Mouse (Mus musculus) G1E (cell line): ENCODE results near the gene Lmf2. TPM values are rescaled to one million over a fixed set of nuclear protein-coding genes. Genes with fewer than 3 reads are reported as not detected.

ENCODE experiments used
- ATAC-seq: 2 replicates; pipeline ENCODE4 v1.8.0; 2016; ENCODE audit warnings: mild to moderate bottlenecking; ENCODE audit not compliant: insufficient number of reproducible peaks, poor library complexity, low FRiP score, severe bottlenecking; ENCODE audit errors: extremely low read depth
- DNase-seq: peaks from one replicate; pipeline ENCODE4 v3.0.0; 2012; ENCODE audit warnings: low spot score
- H3K27me3 ChIP-seq: 2 replicates; pipeline ENCODE4 v1.6.1; 2012; ENCODE audit warnings: mild to moderate bottlenecking, low read length, inconsistent platforms; ENCODE audit not compliant: insufficient read depth
- H3K36me3 ChIP-seq: replicated peaks from 2 replicates; pipeline ENCODE3; 2012; ENCODE audit warnings: mild to moderate bottlenecking, inconsistent platforms
- H3K4me1 ChIP-seq: 2 replicates; pipeline ENCODE4 v1.6.1; 2012; ENCODE audit warnings: low read depth, low read length, inconsistent platforms, mixed read lengths; ENCODE audit not compliant: insufficient read depth
- H3K4me3 ChIP-seq: 2 replicates; pipeline ENCODE4 v1.5.1; 2012; ENCODE audit warnings: low read depth, mild to moderate bottlenecking, inconsistent platforms, low read length, moderate library complexity, mixed read lengths
- H3K9me3 ChIP-seq: replicated peaks from 2 replicates; pipeline ENCODE4 v1.6.1; 2012; ENCODE audit warnings: inconsistent platforms
- CTCF ChIP-seq: IDR thresholded peaks from 2 replicates; pipeline ENCODE4 v1.5.1; 2012; ENCODE audit warnings: low read depth, low read length, inconsistent platforms, mixed read lengths
- GATA1 ChIP-seq: IDR thresholded peaks from 2 replicates; pipeline ENCODE4 v1.6.1; 2012; ENCODE audit warnings: borderline replicate concordance, low read length, inconsistent platforms, mixed read lengths
- GATA2 ChIP-seq: IDR thresholded peaks from 2 replicates; pipeline ENCODE4 v1.6.1; 2012; ENCODE audit warnings: low read depth, low read length, inconsistent platforms, borderline replicate concordance
- POLR2AphosphoS5 ChIP-seq: IDR thresholded peaks from 2 replicates; pipeline ENCODE4 v1.6.1; 2012; ENCODE audit warnings: low read depth, low read length, inconsistent platforms; ENCODE audit not compliant: insufficient replicate concordance
- TAL1 ChIP-seq: conservative IDR thresholded peaks from 2 replicates; pipeline ENCODE4 v1.6.1; 2012; ENCODE audit warnings: low read depth, low read length, inconsistent platforms, mixed read lengths
- polyA plus RNA-seq: library from polyadenylated mRNA; stranded (reverse); fragments of >175 nt; gene quantifications from 2 replicates; pipeline ENCODE4 v1.2.3, GENCODE M21; 2012
- total RNA-seq, 2 experiments: library from RNA; stranded (forward) in 1 of 2; stranded (reverse) in 1 of 2; fragments of 200-1000 nt in 1 of 2; fragments of >200 nt in 1 of 2; fragmentation: Nextera tagmentation in 1 of 2; gene quantifications; 2 replicates each; pipeline ENCODE4 v1.2.3; 2014 to 2017

The Lmf2 gene
- total and polyA plus RNA-seq, 3 experiments, result 13.7 to 125 (median 42.7) TPM

- H3K9me3 ChIP-seq, result no peaks in the 10 kb centered on the region
- ATAC-seq, result no peak
- peaks cover 39% of the 10 kb centered on the region for H3K4me1 ChIP-seq
- DNase-seq, result no peak
- H3K27me3 ChIP-seq, result no peaks in the 10 kb centered on the region
- TF ChIP-seq CTCF, result no peak
- H3K4me3 ChIP-seq, result no peak overlapping the region
- H3K36me3 ChIP-seq, result peaks cover 74% of the 10 kb centered on the region
Observed at GRCm38 (mm10) chr15:89358784-89359183, 3.3 kb upstream of the Lmf2 start.

DNA sequence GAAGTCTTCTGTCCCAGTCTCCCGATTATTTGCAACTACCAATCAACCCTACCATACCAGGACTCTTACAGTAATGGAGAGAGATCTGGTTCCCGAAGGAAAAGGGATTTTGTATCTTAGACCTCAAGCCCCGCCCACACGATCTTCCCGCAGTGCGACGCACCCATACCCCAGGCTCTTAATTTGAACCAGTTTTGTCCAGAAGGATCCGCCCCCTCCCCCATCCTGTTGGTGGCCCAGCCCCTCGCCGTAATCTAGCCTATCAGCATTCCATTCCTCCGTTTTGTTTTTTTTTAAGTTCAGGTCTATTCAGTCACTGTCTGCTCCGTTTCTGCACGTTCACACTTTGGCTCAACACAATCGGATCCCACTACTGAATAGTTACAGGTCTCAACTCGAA lies 913 bp upstream of the Lmf2 start:
- TF ChIP-seq TAL1, result no peak
- TF ChIP-seq GATA2, result no peak
- no peak for TF ChIP-seq CTCF
- TF ChIP-seq POLR2AphosphoS5, result no peak
- TF ChIP-seq GATA1, result no peak
- Histone ChIP-seq H3K9me3 (no peaks in the 10 kb centered on the region), H3K36me3 (peaks cover 74% of the 10 kb centered on the region), H3K27me3 (no peaks in the 10 kb centered on the region), H3K4me1 (peaks cover 44% of the 10 kb centered on the region), H3K4me3 (peak overlapping the region; percentile 78)
- peak; percentile 78 for DNase-seq
- ATAC-seq, result peak; percentile 74

GRCm38 (mm10) chr15:89354455-89354854 lies 1.0 kb downstream of the Lmf2 start:
- H3K27me3 ChIP-seq, result no peaks in the 10 kb centered on the region
- no peak for ATAC-seq
- peaks cover 72% of the 10 kb centered on the region for H3K36me3 ChIP-seq
- peaks cover 40% of the 10 kb centered on the region for H3K4me1 ChIP-seq
- H3K4me3 ChIP-seq, result peak overlapping the region; percentile 78
- no peaks in the 10 kb centered on the region for H3K9me3 ChIP-seq
- TF ChIP-seq GATA1 (no peak), POLR2AphosphoS5 (no peak), GATA2 (no peak), TAL1 (no peak), CTCF (no peak)
- no peak for DNase-seq

DNA sequence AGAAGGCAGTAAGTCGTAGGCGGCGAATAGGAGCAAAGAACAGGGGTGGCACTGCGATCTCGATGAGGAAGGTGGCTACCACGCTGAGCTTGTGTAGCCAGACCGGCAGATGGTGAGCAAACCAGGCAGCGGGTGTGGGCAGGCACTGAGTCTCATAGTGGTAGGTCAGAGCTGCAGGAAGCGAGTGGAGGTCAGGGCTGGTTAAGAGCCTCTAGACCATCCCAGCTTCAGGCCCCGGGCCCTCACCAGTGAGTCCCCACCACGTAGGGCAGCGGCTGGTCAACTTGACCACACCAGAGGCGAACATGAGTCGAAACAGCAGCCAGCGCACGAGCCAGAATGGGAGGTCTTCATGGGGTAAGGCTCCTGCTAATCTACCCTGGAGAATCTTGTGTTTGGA lies 1.6 kb downstream of the Lmf2 start:
- Histone ChIP-seq H3K9me3 (no peaks in the 10 kb centered on the region), H3K36me3 (peaks cover 67% of the 10 kb centered on the region), H3K27me3 (no peaks in the 10 kb centered on the region), H3K4me3 (peak overlapping the region; percentile 48; the same call in 1 of the 2 replicates), H3K4me1 (peaks cover 36% of the 10 kb centered on the region)
- no peak for TF ChIP-seq CTCF
- TF ChIP-seq GATA2, result no peak
- ATAC-seq, result no peak
- no peak for DNase-seq

DNA sequence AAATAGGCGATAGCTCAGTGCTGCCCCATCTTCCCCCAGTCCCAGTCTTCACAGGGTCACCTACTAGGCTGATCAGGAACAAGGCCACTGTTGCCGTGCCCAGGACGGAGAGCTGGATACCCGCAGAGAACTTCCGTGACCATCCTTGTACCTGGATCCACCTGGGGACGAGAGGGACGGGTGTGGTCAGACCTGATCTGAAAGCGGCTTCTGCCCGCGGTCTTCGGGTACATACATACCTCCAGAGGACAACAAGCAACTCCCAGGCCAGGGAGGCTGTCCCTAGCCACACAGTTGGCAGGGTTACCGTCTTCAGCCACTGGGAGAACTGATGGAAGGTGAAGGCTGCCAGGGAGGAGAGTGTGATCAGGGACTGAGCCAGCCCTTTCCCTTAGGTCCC lies 2.7 kb downstream of the Lmf2 start:
- no peak for TF ChIP-seq GATA2
- TF ChIP-seq CTCF, result no peak
- TF ChIP-seq POLR2AphosphoS5, result no peak
- no peak for TF ChIP-seq GATA1
- TF ChIP-seq TAL1, result no peak
- no peaks in the 10 kb centered on the region for H3K27me3 ChIP-seq
- H3K36me3 ChIP-seq, result peaks cover 61% of the 10 kb centered on the region
- peaks cover 27% of the 10 kb centered on the region for H3K4me1 ChIP-seq
- ATAC-seq, result no peak
- no peaks in the 10 kb centered on the region for H3K9me3 ChIP-seq
- H3K4me3 ChIP-seq, result no peak overlapping the region
- DNase-seq, result no peak

DNA sequence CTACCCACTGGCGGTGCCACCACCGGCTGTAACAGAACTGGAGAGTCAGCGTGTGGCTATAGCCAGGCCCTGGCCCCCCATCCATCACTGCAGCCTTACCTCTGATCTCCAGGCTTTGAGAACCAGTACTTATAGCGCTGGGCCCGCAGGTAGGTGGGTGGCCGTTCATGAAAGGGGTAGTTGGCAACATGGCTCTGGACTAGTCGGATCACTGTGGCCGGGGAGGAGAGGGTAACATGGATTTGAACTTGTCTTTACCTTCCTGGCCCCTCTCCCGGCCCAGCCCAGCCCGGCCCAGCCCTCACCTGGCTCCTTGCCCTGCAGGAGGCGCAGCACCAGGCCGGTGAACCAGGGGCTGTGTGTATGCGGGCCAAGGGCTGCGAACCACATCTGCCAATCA lies 3.4 kb downstream of the Lmf2 start:
- DNase-seq (no peak), ATAC-seq (no peak)
- Histone ChIP-seq H3K27me3 (no peaks in the 10 kb centered on the region), H3K36me3 (peaks cover 54% of the 10 kb centered on the region), H3K4me3 (no peak overlapping the region), H3K9me3 (no peaks in the 10 kb centered on the region), H3K4me1 (peaks cover 20% of the 10 kb centered on the region)
- TF ChIP-seq CTCF (no peak), POLR2AphosphoS5 (no peak), TAL1 (no peak), GATA1 (no peak), GATA2 (no peak)

DNA sequence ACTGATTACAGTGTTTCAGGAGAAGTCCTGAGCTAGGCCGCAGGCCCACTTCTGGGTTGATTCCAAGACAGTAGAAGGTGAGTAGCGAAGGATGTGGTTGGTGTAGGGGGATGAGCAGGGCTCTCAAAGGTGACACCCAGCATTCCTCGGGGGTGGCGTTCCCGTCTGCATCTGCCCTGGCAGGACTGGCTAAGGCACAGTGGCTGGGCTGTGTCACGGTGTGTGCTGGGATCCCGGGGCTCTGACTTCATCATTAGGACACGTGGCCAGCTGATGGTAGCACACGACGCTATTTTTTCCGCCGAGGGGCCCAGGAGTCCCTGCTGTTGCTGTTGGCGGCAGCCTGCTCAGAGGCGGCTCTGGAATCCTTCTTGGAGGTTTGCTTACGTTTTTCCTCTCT lies 4.2 kb downstream of the Lmf2 start:
- TF ChIP-seq POLR2AphosphoS5, result no peak
- no peak for TF ChIP-seq GATA1
- TF ChIP-seq TAL1, result no peak
- TF ChIP-seq GATA2, result no peak
- TF ChIP-seq CTCF, result no peak
- peaks cover 54% of the 10 kb centered on the region for H3K36me3 ChIP-seq
- H3K4me1 ChIP-seq, result peaks cover 20% of the 10 kb centered on the region
- ATAC-seq (no peak), DNase-seq (no peak)
- no peaks in the 10 kb centered on the region for H3K9me3 ChIP-seq
- H3K27me3 ChIP-seq, result no peaks in the 10 kb centered on the region
- H3K4me3 ChIP-seq, result no peak overlapping the region
